Mouse (Mus musculus) cortical plate, adult 2 months (tissue): ENCODE data around the gene Fam3a. TPM values are rescaled to one million over a fixed set of nuclear protein-coding genes. Genes with fewer than 3 reads are reported as not detected.
A peak's percentile ranks its signal among the peaks of the same experiment; 100 is the strongest.

Source experiments
- H3K27ac ChIP-seq: fragments of 200-500 bp; 2 replicates; pipeline ENCODE4 v1.5.1; 2012; ENCODE audit warnings: low read length, control low read depth, inconsistent platforms; ENCODE audit not compliant: insufficient read depth
- H3K4me1 ChIP-seq: fragments of 200-500 bp; 2 replicates; pipeline ENCODE4 v1.6.1; 2011; ENCODE audit warnings: low read length; ENCODE audit not compliant: control insufficient read depth, insufficient read depth
- H3K4me3 ChIP-seq: fragments of 200-500 bp; 2 replicates; pipeline ENCODE4 v1.5.1; 2011; ENCODE audit warnings: mild to moderate bottlenecking, low read length, control low read depth; ENCODE audit not compliant: insufficient read depth
- CTCF ChIP-seq: fragments of 200-500 bp; IDR thresholded peaks from 2 replicates; pipeline ENCODE4 v1.5.1; 2011; ENCODE audit warnings: mild to moderate bottlenecking, control low read depth, low read length; ENCODE audit not compliant: insufficient read depth; ENCODE audit errors: extremely low read depth
- POLR2A ChIP-seq: fragments of 200-500 bp; IDR thresholded peaks from 2 replicates; pipeline ENCODE4 v1.6.1; 2011; ENCODE audit warnings: mild to moderate bottlenecking, low read length, control low read depth; ENCODE audit not compliant: insufficient read depth; ENCODE audit errors: extremely low read depth
- polyA plus RNA-seq: library from polyadenylated mRNA; depleted of rRNA; stranded (reverse); fragments of >200 nt; gene quantifications from 2 replicates; pipeline ENCODE4 v1.2.3, GENCODE M21; 2012; rRNA removed

Gene Fam3a
- 31.6 TPM in 2 replicates for polyA plus RNA-seq

DNA sequence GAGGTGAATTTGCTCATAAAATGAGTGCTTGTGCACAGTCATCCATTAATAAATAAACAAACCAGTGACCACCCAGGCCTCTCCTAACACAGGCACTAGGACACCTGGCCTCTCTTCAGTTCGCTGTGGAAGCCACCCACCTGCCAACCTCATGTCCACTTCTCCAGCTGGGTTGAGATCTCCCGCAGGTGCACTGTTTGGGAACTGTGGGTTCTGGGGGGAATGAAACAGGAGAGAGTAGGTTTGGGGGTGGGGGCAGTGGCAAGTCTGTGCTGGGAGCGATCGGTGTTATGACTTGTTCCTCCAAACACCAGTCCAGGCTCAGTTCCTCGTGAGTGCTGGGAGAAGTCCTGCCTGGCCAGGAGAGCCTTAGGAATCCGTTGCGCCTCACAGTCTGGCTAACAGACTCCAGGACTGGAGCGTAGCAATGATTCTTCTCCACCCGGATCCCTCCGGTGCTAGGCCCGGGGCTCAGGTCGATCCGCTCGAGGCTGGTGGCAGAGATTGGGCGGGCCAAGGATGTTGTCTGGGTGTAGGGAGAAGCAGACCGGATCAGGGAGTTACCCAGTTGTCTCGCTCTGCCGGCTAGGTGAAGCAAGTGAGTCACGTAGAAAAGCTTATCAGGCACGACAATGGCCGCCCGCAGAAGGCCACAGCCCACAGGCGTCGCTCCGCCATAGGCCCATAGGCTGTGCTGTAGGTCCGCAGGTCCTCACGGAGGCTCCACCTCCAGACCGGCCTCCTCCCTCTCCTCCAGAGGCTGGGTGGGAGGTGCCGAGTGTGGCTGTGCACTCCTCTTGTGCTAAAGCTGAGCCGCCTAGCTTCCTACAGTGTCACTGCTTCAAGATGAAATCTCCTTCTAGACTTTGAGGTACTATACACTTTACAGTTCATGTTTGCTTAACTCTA, at the start of gene Fam3a, which contains the start of gene Ikbkg:
Fam3a (minus strand) TSS at position 738 of the 909 bp plus-strand sequence.
Ikbkg (plus strand) TSS at position 756 of the 909 bp plus-strand sequence.
- TF ChIP-seq CTCF (no peak), POLR2A (peak; percentile 88)

GRCm38 (mm10) chrX:74429290-74429821, 36.3 kb upstream of the Fam3a start:
- Histone ChIP-seq H3K27ac (peak overlapping the region; percentile 93), H3K4me1 (no peaks in the 10 kb centered on the region), H3K4me3 (peak overlapping the region; percentile 86)
- no peak for TF ChIP-seq CTCF
- peak; percentile 55 for TF ChIP-seq POLR2A

More for the DNA sequence above, at the start of gene Fam3a, which contains the start of gene Ikbkg:
- 0 out of 2 replicates have a peak within 1 kb of the TSS, but pooled peaks have one; percentile 52 for H3K27ac ChIP-seq
- no peaks in the 10 kb centered on the region; the same call in 1 of the 2 replicates for H3K4me1 ChIP-seq
- peak within 1 kb of the TSS; percentile 60 for H3K4me3 ChIP-seq

DNA sequence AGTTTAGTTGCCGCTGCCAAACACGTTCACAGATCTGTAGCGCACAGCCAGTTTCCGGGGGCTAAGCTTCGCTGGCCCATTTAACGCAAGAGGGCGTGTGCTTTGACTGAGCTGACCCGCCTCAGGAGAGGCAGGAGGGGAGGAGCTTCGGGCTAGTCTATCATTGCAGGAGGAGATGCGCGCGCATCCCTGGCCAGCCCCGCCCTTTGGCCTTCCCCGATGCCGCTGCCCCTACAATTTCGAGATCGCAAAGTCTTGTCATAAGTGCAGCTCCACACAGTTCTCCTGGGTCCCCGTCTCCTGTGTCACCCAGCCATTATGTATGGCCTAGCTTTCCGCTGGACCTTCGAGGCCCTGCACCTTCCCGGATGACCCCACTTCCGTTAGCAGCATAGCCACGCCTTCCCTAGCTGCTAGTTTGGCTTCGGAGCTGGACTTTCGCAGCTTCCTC, 35.8 kb upstream of the Fam3a start, which contains the start of gene G6pdx:
G6pdx (minus strand) TSS at position 369 of the 451 bp plus-strand sequence.
- Histone ChIP-seq H3K27ac (peak within 1 kb of the TSS; percentile 93), H3K4me1 (no peaks in the 10 kb centered on the region), H3K4me3 (peak within 1 kb of the TSS; percentile 86)
- TF ChIP-seq POLR2A (peak; percentile 66; the same call in 1 of the 2 replicates), CTCF (no peak)

GRCm38 (mm10) chrX:74428146-74428825, 35.2 kb upstream of the Fam3a start:
- TF ChIP-seq POLR2A: no peak
- no peak for TF ChIP-seq CTCF

GRCm38 (mm10) chrX:74427116-74427515, 34.0 kb upstream of the Fam3a start:
- no peaks in the 10 kb centered on the region for H3K4me1 ChIP-seq
- no peak overlapping the region for H3K27ac ChIP-seq
- no peak for TF ChIP-seq POLR2A
- TF ChIP-seq CTCF: no peak
- no peak overlapping the region for H3K4me3 ChIP-seq

More at GRCm38 (mm10) chrX:74428146-74428825, 35.2 kb upstream of the Fam3a start:
- no peak overlapping the region for H3K27ac ChIP-seq
- H3K4me3 ChIP-seq: peak overlapping the region; percentile 86
- H3K4me1 ChIP-seq: no peaks in the 10 kb centered on the region

- Histone ChIP-seq H3K4me3 (no peak overlapping the region), H3K27ac (no peak overlapping the region), H3K4me1 (no peaks in the 10 kb centered on the region)
- no peak for TF ChIP-seq POLR2A
- no peak for TF ChIP-seq CTCF
These were observed 33.2 kb upstream of the Fam3a start for GRCm38 (mm10) chrX:74426256-74426655.

DNA sequence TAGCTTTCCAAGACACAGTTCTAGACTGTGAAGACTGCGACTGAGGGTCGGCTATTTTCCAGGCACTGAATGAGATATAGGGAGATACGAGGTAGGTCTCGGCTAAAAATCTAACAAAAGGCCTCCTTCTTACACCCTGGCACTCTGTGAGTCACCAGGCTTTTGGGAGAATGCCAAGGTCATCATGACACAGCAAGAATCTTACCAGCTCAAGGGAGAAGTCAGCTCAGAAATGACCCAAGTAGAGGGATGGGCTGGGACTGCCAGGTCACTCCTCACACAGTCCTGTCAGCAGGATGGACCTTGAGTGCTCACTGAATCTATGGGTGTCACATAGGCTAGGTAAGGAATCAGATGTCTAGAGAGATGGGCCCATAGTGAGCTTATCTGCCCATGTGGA, 32.1 kb upstream of the Fam3a start:
- Histone ChIP-seq H3K4me3 (no peak overlapping the region), H3K27ac (no peak overlapping the region), H3K4me1 (no peaks in the 10 kb centered on the region)
- TF ChIP-seq POLR2A (no peak), CTCF (no peak)

DNA sequence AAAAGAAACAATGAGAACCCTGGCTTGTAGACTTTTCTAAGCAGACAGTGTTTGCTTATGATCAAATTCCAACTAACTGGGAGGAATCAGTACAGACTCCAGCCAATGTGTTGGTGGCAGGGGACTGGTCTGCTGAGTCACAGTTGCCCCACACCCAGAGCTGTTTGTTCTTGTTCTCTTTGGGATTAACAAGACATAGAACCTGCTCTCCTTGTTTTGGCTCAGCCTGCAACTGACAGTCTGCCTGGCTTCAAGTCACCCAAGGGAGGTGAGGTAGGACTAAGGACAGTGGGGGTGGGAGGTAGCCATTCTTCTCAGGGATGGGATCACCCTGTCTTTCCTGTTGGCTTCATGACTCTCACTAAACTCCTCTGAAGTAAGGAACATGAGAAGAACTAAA, 31.4 kb upstream of the Fam3a start:
- no peak overlapping the region for H3K27ac ChIP-seq
- no peak overlapping the region for H3K4me3 ChIP-seq
- no peaks in the 10 kb centered on the region for H3K4me1 ChIP-seq
- TF ChIP-seq POLR2A (no peak), CTCF (no peak)

DNA sequence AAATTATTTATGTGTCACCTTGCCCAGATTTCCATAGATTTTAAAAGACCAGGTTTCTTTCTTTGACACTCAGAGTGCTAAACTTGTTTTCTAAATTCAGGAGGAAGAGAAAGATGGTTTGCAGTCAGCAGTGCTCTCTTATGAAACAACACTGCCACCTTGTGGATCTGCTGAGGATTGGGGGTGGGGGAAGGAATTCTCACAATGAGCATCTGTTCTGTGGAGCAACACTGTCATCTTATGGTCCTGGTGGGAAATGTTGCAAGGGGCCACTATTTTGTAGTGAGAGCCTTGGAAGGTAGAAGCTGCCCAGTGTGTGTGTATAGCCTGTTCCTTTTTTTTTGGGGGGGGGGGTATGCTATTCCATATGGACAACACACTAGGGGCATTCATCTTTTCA, 20.3 kb upstream of the Fam3a start:
- no peak overlapping the region for H3K4me3 ChIP-seq
- no peaks in the 10 kb centered on the region for H3K4me1 ChIP-seq
- H3K27ac ChIP-seq: no peak overlapping the region
- TF ChIP-seq CTCF: peak; percentile 94
- no peak for TF ChIP-seq POLR2A

GRCm38 (mm10) chrX:74408340-74408739, 15.3 kb upstream of the Fam3a start:
- TF ChIP-seq CTCF: no peak
- no peak for TF ChIP-seq POLR2A

More at GRCm38 (mm10) chrX:74408340-74408739, 15.3 kb upstream of the Fam3a start:
- Histone ChIP-seq H3K27ac (no peak overlapping the region), H3K4me1 (no peaks in the 10 kb centered on the region), H3K4me3 (no peak overlapping the region)
